Mouse (Mus musculus): ENCODE measurements around the gene Vmn1r71.
"Not testable (repeated sequence)": the region's sequence is repeated elsewhere in the genome, so short reads cannot be mapped to it uniquely, and the experiment has no call there.

Gene Vmn1r71

GRCm38 (mm10) chr7:10754264-10754663, at the start of gene Vmn1r71:
Vmn1r71 (minus strand) TSS chr7:10754364.
- no peak for DNase-seq (ENCODE audit: low spot score in 2 of 2)

GRCm38 (mm10) chr7:10757551-10757950, 3.4 kb upstream of the Vmn1r71 start:
- not testable (repeated sequence) for DNase-seq (ENCODE audit: low spot score in 2 of 2)
